ENCODE assay signal across 7 mouse cellular contexts in the genomic region with DNA sequence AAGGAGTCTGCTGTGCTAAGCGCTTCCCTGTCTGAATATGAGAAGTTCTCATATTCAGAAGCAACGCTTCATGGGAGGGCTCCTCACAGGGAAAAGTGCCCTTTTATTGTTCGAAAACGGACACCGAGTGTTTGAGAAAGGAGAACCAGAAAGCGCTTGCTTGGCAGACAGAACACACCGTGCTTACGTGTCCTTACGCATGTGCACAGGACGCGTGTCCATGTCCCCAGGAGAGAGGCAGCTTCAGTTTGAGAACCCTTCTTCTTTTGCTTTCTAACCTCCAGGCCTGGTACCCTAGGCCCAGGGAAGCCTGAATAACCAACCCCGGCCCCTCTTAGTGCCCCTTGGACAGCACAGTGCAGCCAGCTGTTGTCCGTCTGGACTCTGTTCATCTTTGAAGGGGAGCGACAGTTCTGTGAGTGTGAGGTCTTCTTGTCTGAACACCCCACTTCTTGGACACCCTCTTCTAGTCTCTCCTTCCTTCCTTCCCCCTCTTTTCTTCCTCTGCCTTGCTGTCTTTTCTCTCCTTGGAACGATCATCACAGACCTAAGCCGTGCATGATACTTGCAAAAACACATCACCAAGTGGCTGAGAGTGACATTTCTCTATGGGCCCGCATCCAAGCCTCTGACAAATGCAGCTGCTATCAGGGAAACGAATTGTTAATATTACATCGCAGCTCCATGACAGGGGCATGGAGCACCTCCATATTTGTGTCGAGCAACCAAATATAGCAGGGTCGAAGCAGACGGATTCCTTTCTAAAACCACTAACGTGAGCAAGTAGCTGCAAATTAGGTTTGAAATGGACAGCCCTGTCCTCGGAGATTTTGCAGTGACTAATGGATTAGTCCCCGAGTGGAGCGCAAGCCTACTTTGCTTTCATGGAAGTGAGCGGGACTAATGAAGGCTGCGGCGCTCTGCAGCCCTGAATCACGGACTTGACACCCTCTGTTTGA.
DNase-seq lines count a peak whose midpoint lies in the region; ATAC-seq lines count a peak whose summit lies in the region.

No protein-coding gene starts in this region.

- WGBS in forebrain, embryonic 12.5 days, result 72% methylated on average over 30 of the region's 30 CpGs
- WGBS in intestine, embryonic 16.5 days, result 63% methylated on average over 30 of the region's 30 CpGs
- 47% methylated on average over 30 of the region's 30 CpGs for WGBS in neural tube, embryonic 15.5 days

- no peak overlapping the region for H3K4me3 ChIP-seq in forebrain, embryonic 12.5 days (replicated peaks)
- H3K4me3 ChIP-seq in intestine, embryonic 16.5 days (ENCODE audit: low read length), result no peak overlapping the region
- H3K4me3 ChIP-seq in neural tube, embryonic 15.5 days (replicated peaks), result no peak overlapping the region

- no peak overlapping the region for H3K4me2 ChIP-seq in forebrain, embryonic 12.5 days
- H3K4me2 ChIP-seq in intestine, embryonic 16.5 days (ENCODE audit: low read depth, low read length), result no peak overlapping the region
- H3K4me2 ChIP-seq in neural tube, embryonic 15.5 days, result no peak overlapping the region

- peaks cover 38% of the 10 kb centered on the region for H3K4me1 ChIP-seq in forebrain, embryonic 12.5 days
- 0 out of 2 replicates have a peak, but pooled peaks cover 6% of the 10 kb centered on the region for H3K4me1 ChIP-seq in intestine, embryonic 16.5 days (ENCODE audit: control insufficient read depth, insufficient read depth, low read length)
- peaks cover 28% of the 10 kb centered on the region for H3K4me1 ChIP-seq in neural tube, embryonic 15.5 days

- ATAC-seq in forebrain, embryonic 12.5 days (ENCODE audit: low FRiP score), result peak; percentile 30; the same call in 1 of the 2 replicates
- no peak for ATAC-seq in intestine, embryonic 16.5 days
- ATAC-seq in neural tube, embryonic 15.5 days (ENCODE audit: low FRiP score), result peak; percentile 59

- peaks cover 10% of the 10 kb centered on the region for H3K27me3 ChIP-seq in forebrain, embryonic 12.5 days
- H3K27me3 ChIP-seq in intestine, embryonic 16.5 days (replicated peaks; ENCODE audit: control insufficient read depth, insufficient read depth, low read length), result no peaks in the 10 kb centered on the region
- H3K27me3 ChIP-seq in neural tube, embryonic 15.5 days (replicated peaks), result no peaks in the 10 kb centered on the region

- intact Hi-C loops in left cerebral cortex, postnatal 14 days (cut with DNase I), result no loop called here

- H3K9ac ChIP-seq in forebrain, embryonic 12.5 days, result no peak overlapping the region
- H3K9ac ChIP-seq in intestine, embryonic 16.5 days (ENCODE audit: low read depth, low read length), result 0 out of 2 replicates have a peak overlapping the region, but pooled peaks have one; percentile 24
- no peak overlapping the region for H3K9ac ChIP-seq in neural tube, embryonic 15.5 days (replicated peaks)

- peak; percentile 17 to 31 for DNase-seq in left cerebral cortex, postnatal 14 days (ENCODE audit: low spot score in 2 of 2)
- no peak for DNase-seq in left cerebral cortex, adult 18-20 months (ENCODE audit: low spot score in 2 of 2)
- no peak for DNase-seq in thymus, postnatal 0 days (ENCODE audit: low spot score)
- no peak for DNase-seq in ovary, adult 18-20 months (ENCODE audit: low spot score)

- H3K9me3 ChIP-seq in forebrain, embryonic 12.5 days, result 0 out of 2 replicates have a peak, but pooled peaks cover 3% of the 10 kb centered on the region
- no peaks in the 10 kb centered on the region for H3K9me3 ChIP-seq in intestine, embryonic 16.5 days (ENCODE audit: control insufficient read depth, low read length)
- no peaks in the 10 kb centered on the region for H3K9me3 ChIP-seq in neural tube, embryonic 15.5 days (replicated peaks)

- H3K36me3 ChIP-seq in forebrain, embryonic 12.5 days (replicated peaks), result no peaks in the 10 kb centered on the region
- H3K36me3 ChIP-seq in intestine, embryonic 16.5 days (ENCODE audit: control insufficient read depth, insufficient read depth, low read length), result no peaks in the 10 kb centered on the region
- no peaks in the 10 kb centered on the region for H3K36me3 ChIP-seq in neural tube, embryonic 15.5 days

- 0 out of 2 replicates have a peak overlapping the region, but pooled peaks have one; percentile 36 for H3K27ac ChIP-seq in forebrain, embryonic 12.5 days
- peak overlapping the region; percentile 43; the same call in 1 of the 2 replicates for H3K27ac ChIP-seq in intestine, embryonic 16.5 days (ENCODE audit: low read length)
- H3K27ac ChIP-seq in neural tube, embryonic 15.5 days (replicated peaks), result peak overlapping the region; percentile 58; the same call in 1 of the 2 replicates

Comparison
In these comparisons a context has a peak if more than half of its experiments do, and no peak if none do; other contexts are left out.
1. DNase-seq: peak in left cerebral cortex, postnatal 14 days (2 of 2); none in left cerebral cortex, adult 18-20 months (0 of 2), thymus, postnatal 0 days (single experiment) and ovary, adult 18-20 months (single experiment).
2. Peak in every context shown above with its lines, with median percentiles within 50 percentile points of each other: H3K27ac ChIP-seq.